Mouse (Mus musculus): ENCODE data around the gene Cyp2f2.

Cyp2f2 gene

GRCm38 (mm10) chr7:27119676-27120075 lies at the start of gene Cyp2f2:
Gene Cyp2f2, plus strand, starts transcription at chr7:27119909.
- peak; percentile 14 for DNase-seq (ENCODE audit: low spot score)

- no peak for DNase-seq (ENCODE audit: low spot score)
Measured at GRCm38 (mm10) chr7:27078641-27079040, 41.1 kb upstream of the Cyp2f2 start.

GRCm38 (mm10) chr7:27081625-27082024 lies 38.1 kb upstream of the Cyp2f2 start:
- no peak for DNase-seq (ENCODE audit: low spot score)

- DNase-seq (ENCODE audit: low spot score): no peak
Measured at GRCm38 (mm10) chr7:27091039-27091438, 28.7 kb upstream of the Cyp2f2 start.

GRCm38 (mm10) chr7:27092038-27092703 lies 27.5 kb upstream of the Cyp2f2 start:
- peak; percentile 8 for DNase-seq (ENCODE audit: low spot score)

- DNase-seq (ENCODE audit: low spot score): peak; percentile 43
Measured at GRCm38 (mm10) chr7:27092882-27093281, 26.8 kb upstream of the Cyp2f2 start.

GRCm38 (mm10) chr7:27104882-27105281 lies 14.8 kb upstream of the Cyp2f2 start:
- DNase-seq (ENCODE audit: low spot score): no peak

GRCm38 (mm10) chr7:27110327-27110726 lies 9.4 kb upstream of the Cyp2f2 start:
- no peak for DNase-seq (ENCODE audit: low spot score)

GRCm38 (mm10) chr7:27111038-27111437 lies 8.7 kb upstream of the Cyp2f2 start:
- no peak for DNase-seq (ENCODE audit: low spot score)

GRCm38 (mm10) chr7:27111987-27112386 lies 7.7 kb upstream of the Cyp2f2 start:
- DNase-seq (ENCODE audit: low spot score): no peak

- peak; percentile 22 for DNase-seq (ENCODE audit: low spot score)
Measured at GRCm38 (mm10) chr7:27118033-27118511, 1.6 kb upstream of the Cyp2f2 start.

- DNase-seq (ENCODE audit: low spot score): no peak
Measured at GRCm38 (mm10) chr7:27124305-27124832, 4.7 kb downstream of the Cyp2f2 start.

- no peak for DNase-seq (ENCODE audit: low spot score)
Measured at GRCm38 (mm10) chr7:27124969-27125368, 5.3 kb downstream of the Cyp2f2 start.

- DNase-seq (ENCODE audit: low spot score): peak; percentile 57
Measured at GRCm38 (mm10) chr7:27128162-27128561, 8.5 kb downstream of the Cyp2f2 start.

- no peak for DNase-seq (ENCODE audit: low spot score)
Measured at GRCm38 (mm10) chr7:27128946-27129345, 9.2 kb downstream of the Cyp2f2 start.

GRCm38 (mm10) chr7:27129811-27130210 lies 10.1 kb downstream of the Cyp2f2 start:
- no peak for DNase-seq (ENCODE audit: low spot score)

- no peak for DNase-seq (ENCODE audit: low spot score)
Measured at GRCm38 (mm10) chr7:27130521-27131370, 11.0 kb downstream of the Cyp2f2 start.

- no peak for DNase-seq (ENCODE audit: low spot score)
Measured at GRCm38 (mm10) chr7:27131387-27131786, 11.7 kb downstream of the Cyp2f2 start.

- peak; percentile 66 for DNase-seq (ENCODE audit: low spot score)
Measured at GRCm38 (mm10) chr7:27132588-27132987, 12.9 kb downstream of the Cyp2f2 start.

- no peak for DNase-seq (ENCODE audit: low spot score)
Measured at GRCm38 (mm10) chr7:27133156-27133555, 13.4 kb downstream of the Cyp2f2 start.

GRCm38 (mm10) chr7:27133757-27134156 lies 14.0 kb downstream of the Cyp2f2 start:
- no peak for DNase-seq (ENCODE audit: low spot score)

GRCm38 (mm10) chr7:27136410-27136996 lies 16.8 kb downstream of the Cyp2f2 start:
- DNase-seq (ENCODE audit: low spot score): no peak
